Mouse (Mus musculus): ENCODE measurements around the gene Olfr2.
"Not testable (repeated sequence)": the region's sequence is repeated elsewhere in the genome, so short reads cannot be mapped to it uniquely, and the experiment has no call there.

Gene Olfr2

GRCm38 (mm10) chr7:107005972-107006371 lies at the start of gene Olfr2:
TSS of gene Olfr2 (minus strand) at chr7:107006072.
- DNase-seq (ENCODE audit: low read depth, low spot score), result no peak

GRCm38 (mm10) chr7:107047578-107047977 lies 41.7 kb upstream of the Olfr2 start:
- DNase-seq (ENCODE audit: low read depth, low spot score), result no peak

GRCm38 (mm10) chr7:107045833-107046232 lies 40.0 kb upstream of the Olfr2 start:
- DNase-seq (ENCODE audit: low read depth, low spot score), result peak; percentile 14

GRCm38 (mm10) chr7:107044407-107044806 lies 38.5 kb upstream of the Olfr2 start:
- no peak for DNase-seq (ENCODE audit: low read depth, low spot score)

GRCm38 (mm10) chr7:107043136-107043535 lies 37.3 kb upstream of the Olfr2 start:
- DNase-seq (ENCODE audit: low read depth, low spot score), result no peak

- no peak for DNase-seq (ENCODE audit: low read depth, low spot score)
Measured at GRCm38 (mm10) chr7:107039934-107040563, 34.2 kb upstream of the Olfr2 start.

- no peak for DNase-seq (ENCODE audit: low read depth, low spot score)
Measured at GRCm38 (mm10) chr7:107030874-107031273, 25.0 kb upstream of the Olfr2 start, which contains the start of gene Olfr713. TSS of gene Olfr713 (plus strand) at chr7:107031174.

GRCm38 (mm10) chr7:107004169-107004568 lies 1.7 kb downstream of the Olfr2 start:
- DNase-seq (ENCODE audit: low read depth, low spot score), result no peak

- DNase-seq (ENCODE audit: low read depth, low spot score), result no peak
Measured at GRCm38 (mm10) chr7:107000798-107001197, 5.1 kb downstream of the Olfr2 start.

GRCm38 (mm10) chr7:106985236-106985635 lies 20.6 kb downstream of the Olfr2 start:
- DNase-seq (ENCODE audit: low read depth, low spot score), result no peak

- DNase-seq (ENCODE audit: low read depth, low spot score), result no peak
Measured at GRCm38 (mm10) chr7:106975353-106975752, 30.5 kb downstream of the Olfr2 start, which contains the start of gene Olfr711. TSS of gene Olfr711 (minus strand) at chr7:106975453.

- DNase-seq (ENCODE audit: low read depth, low spot score), result not testable (repeated sequence)
Measured at GRCm38 (mm10) chr7:106967503-106967902, 38.4 kb downstream of the Olfr2 start.

- no peak for DNase-seq (ENCODE audit: low read depth, low spot score)
Measured at GRCm38 (mm10) chr7:106963837-106964236, 42.0 kb downstream of the Olfr2 start, which contains the start of gene Olfr6. TSS of gene Olfr6 (minus strand) at chr7:106963937.

GRCm38 (mm10) chr7:106948212-106948611 lies 57.7 kb downstream of the Olfr2 start, which contains the start of gene Olfr710:
TSS of gene Olfr710 (minus strand) at chr7:106948312.
- DNase-seq (ENCODE audit: low read depth, low spot score), result no peak

All from WW6 (cell line).